Mouse (Mus musculus) MEL (cell line): ENCODE measurements around the gene Tekt1. TPM values are rescaled to one million over a fixed set of nuclear protein-coding genes. Genes with fewer than 3 reads are reported as not detected.

Experiments used
- DNase-seq: peaks from one replicate; pipeline ENCODE4 v3.0.0; 2011; ENCODE audit warnings: low read depth, low spot score
- H3K27ac ChIP-seq: 2 replicates; pipeline ENCODE4 v1.5.1; 2012; ENCODE audit warnings: low read depth, mild to moderate bottlenecking, control low read depth, low read length, moderate library complexity; ENCODE audit not compliant: control insufficient read depth
- H3K27me3 ChIP-seq, 2 experiments: fragments of 150-350 bp in 1 of 2; sonication (generic) in 1 of 2; 2 replicates each; pipeline ENCODE4 v1.6.1; 2012; ENCODE audit warnings: low read length in 2 of 2, mild to moderate bottlenecking in 2 of 2, improper control_type of control experiment in 1 of 2, moderate library complexity in 1 of 2; ENCODE audit not compliant: insufficient read depth in 2 of 2, control insufficient read depth in 1 of 2
- H3K36me3 ChIP-seq, 2 experiments: 2 replicates each; pipeline ENCODE4 v1.6.1; 2012 to 2014; ENCODE audit warnings: low read length in 2 of 2, improper control_type of control experiment in 1 of 2, inconsistent platforms in 1 of 2, mild to moderate bottlenecking in 1 of 2; ENCODE audit not compliant: insufficient read depth in 2 of 2, control insufficient read depth in 1 of 2
- H3K4me1 ChIP-seq, 2 experiments: fragments of 150-350 bp in 1 of 2; sonication (generic) in 1 of 2; 2 replicates each; pipeline ENCODE4 v1.6.1; 2012; ENCODE audit warnings: low read length in 2 of 2, improper control_type of control experiment in 1 of 2, mild to moderate bottlenecking in 1 of 2; ENCODE audit not compliant: insufficient read depth in 2 of 2, control insufficient read depth in 1 of 2
- H3K4me3 ChIP-seq, 2 experiments: fragments of 150-350 bp in 1 of 2; sonication (generic) in 1 of 2; 2 replicates each; pipeline ENCODE4 v1.5.1; 2012; ENCODE audit warnings: low read depth in 2 of 2, low read length in 2 of 2, mild to moderate bottlenecking in 2 of 2, moderate library complexity in 2 of 2, control low read depth in 1 of 2, improper control_type of control experiment in 1 of 2; ENCODE audit not compliant: control insufficient read depth in 1 of 2, insufficient read depth in 1 of 2
- H3K79me2 ChIP-seq: 2 replicates; pipeline ENCODE4 v1.6.1; 2012; ENCODE audit warnings: mild to moderate bottlenecking, low read length, moderate library complexity; ENCODE audit not compliant: control insufficient read depth, poor library complexity, insufficient read depth
- H3K9ac ChIP-seq: 2 replicates; pipeline ENCODE4 v1.6.1; 2012; ENCODE audit warnings: low read depth, mild to moderate bottlenecking, control low read depth, low read length, moderate library complexity; ENCODE audit not compliant: control insufficient read depth, poor library complexity, severe bottlenecking
- H3K9me3 ChIP-seq: fragments of 150-350 bp; sonication (generic); replicated peaks from 2 replicates; pipeline ENCODE4 v1.6.1; 2012; ENCODE audit warnings: mild to moderate bottlenecking, low read length, improper control_type of control experiment, moderate library complexity; ENCODE audit not compliant: insufficient read depth
- BHLHE40 ChIP-seq: IDR thresholded peaks from 2 replicates; pipeline ENCODE4 v1.6.1; 2012; ENCODE audit warnings: low read depth, mild to moderate bottlenecking, inconsistent platforms, low read length, improper control_type of control experiment, borderline replicate concordance
- E2F4 ChIP-seq: IDR thresholded peaks from 2 replicates; pipeline ENCODE4 v1.6.1; 2011; ENCODE audit warnings: low read depth, low read length, improper control_type of control experiment, borderline replicate concordance
- ELF1 ChIP-seq: IDR thresholded peaks from 2 replicates; pipeline ENCODE4 v1.6.1; 2014; ENCODE audit warnings: low read depth, mild to moderate bottlenecking, inconsistent platforms, low read length, improper control_type of control experiment, moderate library complexity
- EP300 ChIP-seq, 2 experiments: IDR thresholded peaks; 2 replicates each; pipeline ENCODE4 v1.6.1; 2011; ENCODE audit warnings: improper control_type of control experiment in 2 of 2, low read length in 2 of 2, low read depth in 1 of 2, mild to moderate bottlenecking in 1 of 2
- ETS1 ChIP-seq: IDR thresholded peaks from 2 replicates; pipeline ENCODE4 v1.6.1; 2012; ENCODE audit warnings: low read depth, mild to moderate bottlenecking, inconsistent platforms, low read length, improper control_type of control experiment, moderate library complexity
- GABPA ChIP-seq: IDR thresholded peaks from 2 replicates; pipeline ENCODE4 v1.6.1; 2012; ENCODE audit warnings: low read depth, mild to moderate bottlenecking, inconsistent platforms, low read length, improper control_type of control experiment, moderate library complexity
- GATA1 ChIP-seq: IDR thresholded peaks from 2 replicates; pipeline ENCODE4 v1.6.1; 2011; ENCODE audit warnings: low read depth, low read length, improper control_type of control experiment
- JUND ChIP-seq: IDR thresholded peaks from 2 replicates; pipeline ENCODE4 v1.6.1; 2011; ENCODE audit warnings: low read depth, mild to moderate bottlenecking, improper control_type of control experiment, low read length
- MAFK ChIP-seq: IDR thresholded peaks from 2 replicates; pipeline ENCODE4 v1.6.1; 2011; ENCODE audit warnings: low read depth, mild to moderate bottlenecking, low read length, improper control_type of control experiment, borderline replicate concordance
- MYB ChIP-seq: IDR thresholded peaks from 2 replicates; pipeline ENCODE4 v1.6.1; 2011; ENCODE audit warnings: mild to moderate bottlenecking, low read depth, low read length, improper control_type of control experiment
- POLR2A ChIP-seq, 2 experiments: IDR thresholded peaks; 2 replicates each; pipeline ENCODE4 v1.6.1; 2011 to 2012; ENCODE audit warnings: low read length in 2 of 2, mild to moderate bottlenecking in 2 of 2, control low read depth in 1 of 2, improper control_type of control experiment in 1 of 2, low read depth in 1 of 2, moderate library complexity in 1 of 2; ENCODE audit not compliant: control insufficient read depth in 1 of 2, insufficient read depth in 1 of 2, poor library complexity in 1 of 2
- POLR2AphosphoS2 ChIP-seq: IDR thresholded peaks from 2 replicates; pipeline ENCODE4 v1.6.1; 2011; ENCODE audit warnings: low read length, improper control_type of control experiment
- RAD21 ChIP-seq: IDR thresholded peaks from 2 replicates; pipeline ENCODE4 v1.6.1; 2011; ENCODE audit warnings: mild to moderate bottlenecking, low read depth, low read length, improper control_type of control experiment
- SIN3A ChIP-seq: IDR thresholded peaks from 2 replicates; pipeline ENCODE4 v1.6.1; 2012; ENCODE audit warnings: low read length, improper control_type of control experiment, inconsistent platforms
- TAL1 ChIP-seq: IDR thresholded peaks from 2 replicates; pipeline ENCODE4 v1.6.1; 2012; ENCODE audit warnings: mild to moderate bottlenecking, inconsistent platforms, low read length, moderate library complexity, mixed read lengths
- TCF12 ChIP-seq: IDR thresholded peaks from 2 replicates; pipeline ENCODE4 v1.6.1; 2014; ENCODE audit warnings: low read depth, mild to moderate bottlenecking, inconsistent platforms, low read length, improper control_type of control experiment, moderate library complexity
- UBTF ChIP-seq: IDR thresholded peaks from 2 replicates; pipeline ENCODE4 v1.6.1; 2012; ENCODE audit warnings: low read depth, mild to moderate bottlenecking, inconsistent platforms, low read length, improper control_type of control experiment, moderate library complexity, borderline replicate concordance; ENCODE audit not compliant: insufficient read depth
- USF1 ChIP-seq: IDR thresholded peaks from 2 replicates; pipeline ENCODE4 v1.6.1; 2014; ENCODE audit warnings: low read depth, mild to moderate bottlenecking, inconsistent platforms, low read length, improper control_type of control experiment, moderate library complexity
- USF2 ChIP-seq, 2 experiments: IDR thresholded peaks; 2 replicates each; pipeline ENCODE4 v1.6.1; 2011 to 2012; ENCODE audit warnings: improper control_type of control experiment in 2 of 2, low read length in 2 of 2, borderline replicate concordance in 1 of 2, inconsistent platforms in 1 of 2, low read depth in 1 of 2, mild to moderate bottlenecking in 1 of 2; ENCODE audit not compliant: insufficient read depth in 1 of 2
- ZC3H11A ChIP-seq: IDR thresholded peaks from 2 replicates; pipeline ENCODE4 v1.6.1; 2012; ENCODE audit warnings: low read depth, mild to moderate bottlenecking, inconsistent platforms, low read length, improper control_type of control experiment
- ZKSCAN1 ChIP-seq: IDR thresholded peaks from 2 replicates; pipeline ENCODE4 v1.6.1; 2012; ENCODE audit warnings: low read depth, mild to moderate bottlenecking, inconsistent platforms, low read length, improper control_type of control experiment, moderate library complexity
- ZNF384 ChIP-seq: IDR thresholded peaks from 2 replicates; pipeline ENCODE4 v1.6.1; 2012; ENCODE audit warnings: low read depth, mild to moderate bottlenecking, inconsistent platforms, low read length, improper control_type of control experiment
- polyA plus RNA-seq, 2 experiments: library from polyadenylated mRNA; stranded (reverse) in 1 of 2; unstranded in 1 of 2; fragments of >175 nt in 1 of 2; fragments of >200 nt in 1 of 2; gene quantifications; 2 replicates each; pipeline versions ENCODE4 v1.2.1 to v1.2.4; 2012; ENCODE audit warnings: low replicate concordance in 2 of 2, low read depth in 1 of 2; ENCODE audit not compliant: insufficient read length in 2 of 2, insufficient read depth in 1 of 2, missing spikeins in 1 of 2
- total RNA-seq: library from RNA; depleted of rRNA; stranded (reverse); fragments of 300-350 nt; gene quantifications from 2 replicates; pipeline ENCODE4 v1.2.3, GENCODE M21; 2012

The Tekt1 gene
- total and polyA plus RNA-seq, 3 experiments = not detected

DNA sequence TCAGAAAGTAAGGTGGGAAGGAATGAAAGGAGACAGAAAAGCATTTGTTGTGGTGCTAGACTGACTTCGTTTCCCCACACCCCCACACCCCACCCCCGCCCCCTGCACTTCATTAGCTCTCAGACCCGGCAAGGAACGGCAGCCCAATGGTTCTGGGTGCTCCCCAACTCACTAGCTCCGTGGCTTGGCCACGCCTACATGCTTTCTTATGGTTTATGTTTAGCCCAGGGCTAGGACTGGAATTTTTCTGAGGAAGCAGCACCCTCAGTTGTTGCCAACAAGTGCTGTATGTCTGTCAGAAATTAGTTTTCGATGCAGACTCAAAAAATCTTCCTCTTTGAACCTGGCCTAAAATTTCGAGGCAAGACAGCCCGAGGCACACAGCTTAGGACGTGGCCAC is 13.7 kb downstream of the Tekt1 start:
- Histone ChIP-seq H3K27ac (no peak overlapping the region), H3K36me3 (0 out of 4 replicates have a peak, but pooled peaks cover 0 to 2% of the 10 kb centered on the region in 2 experiments), H3K27me3 (no peaks in the 10 kb centered on the region), H3K4me3 (no peak overlapping the region), H3K9me3 (no peaks in the 10 kb centered on the region)
- no peak for TF ChIP-seq POLR2A (IDR thresholded peaks at IDR 0.05; ENCODE audit: control insufficient read depth in 1 of 2, insufficient read depth in 1 of 2, low read depth in 1 of 2, low read length in 2 of 2, poor library complexity in 1 of 2)
- TF ChIP-seq USF2 (IDR thresholded peaks at IDR 0.05; ENCODE audit: borderline replicate concordance in 1 of 2, insufficient read depth in 1 of 2, low read depth in 1 of 2, low read length in 2 of 2) = no peak
- no peak for TF ChIP-seq ETS1
- TF ChIP-seq GATA1 = no peak
- no peak for TF ChIP-seq MAFK
- no peak for TF ChIP-seq E2F4
- no peak for TF ChIP-seq ELF1
- no peak for TF ChIP-seq TCF12
- no peak for TF ChIP-seq POLR2AphosphoS2
- TF ChIP-seq MYB = no peak
- TF ChIP-seq BHLHE40 = no peak
- TF ChIP-seq ZC3H11A = no peak
- TF ChIP-seq TAL1 = no peak
- TF ChIP-seq EP300 (IDR thresholded peaks at IDR 0.05; ENCODE audit: low read depth in 1 of 2, low read length in 2 of 2) = no peak
- TF ChIP-seq ZKSCAN1 = no peak
- no peak for TF ChIP-seq RAD21
- TF ChIP-seq, all 39 proteins: peak for 0
- no peak overlapping the region for H3K9ac ChIP-seq
- no peak for DNase-seq
- H3K4me1 ChIP-seq = peaks cover 2 to 7% of the 10 kb centered on the region in 2 experiments; a peak in 3 of 4 replicates
- H3K79me2 ChIP-seq = no peaks in the 10 kb centered on the region

GRCm38 (mm10) chr11:72344486-72344885 is 17.8 kb downstream of the Tekt1 start:
- no peaks in the 10 kb centered on the region for H3K36me3 ChIP-seq
- H3K79me2 ChIP-seq = no peaks in the 10 kb centered on the region
- H3K27me3 ChIP-seq = peaks cover 0 to 1% of the 10 kb centered on the region in 2 experiments; a peak in 3 of 4 replicates
- no peaks in the 10 kb centered on the region for H3K9me3 ChIP-seq
- no peak overlapping the region for H3K27ac ChIP-seq
- H3K4me1 ChIP-seq = no peaks in the 10 kb centered on the region
- H3K4me3 ChIP-seq = no peak overlapping the region
- no peak for TF ChIP-seq SIN3A
- TF ChIP-seq GABPA = no peak
- TF ChIP-seq ZNF384 = no peak
- TF ChIP-seq USF1 = no peak
- no peak for TF ChIP-seq JUND
- no peak for TF ChIP-seq TCF12
- TF ChIP-seq UBTF = no peak
- TF ChIP-seq EP300 (IDR thresholded peaks at IDR 0.05; ENCODE audit: low read depth in 1 of 2, low read length in 2 of 2) = no peak
- TF ChIP-seq, all 39 proteins: peak for 0
- DNase-seq = no peak
- no peak overlapping the region for H3K9ac ChIP-seq
